Mouse (Mus musculus) kidney, postnatal 0 days (tissue): ENCODE measurements at regions not wholly inside any gene's neighbourhood (a gene's known extent, or its start where the extent isn't known, plus 50 kb on each side); places are given as distances from the start of the nearest gene placed in this dataset.

Source experiments
- ATAC-seq: fragments of 200-750 bp; cut with Nextera tagmentation; replicated peaks from 2 replicates; pipeline ENCODE4 v1.8.0; 2017; ENCODE audit warnings: low read depth, moderate number of reproducible peaks, moderate TSS enrichment, moderate library complexity; ENCODE audit not compliant: low FRiP score
- DNase-seq: peaks from one replicate; pipeline ENCODE4 v3.0.0-alpha.2; 2016; ENCODE audit warnings: low spot score
- H3K27ac ChIP-seq: fragments of 300-500 bp; sonication (generic); 2 replicates; pipeline ENCODE4 v1.5.1; 2014; ENCODE audit warnings: mild to moderate bottlenecking
- H3K27me3 ChIP-seq: fragments of 300-500 bp; sonication (generic); 2 replicates; pipeline ENCODE4 v1.6.1; 2014; ENCODE audit warnings: low read length, mixed read lengths; ENCODE audit not compliant: insufficient read depth
- H3K36me3 ChIP-seq: fragments of 300-500 bp; sonication (generic); 2 replicates; pipeline ENCODE4 v1.6.1; 2014; ENCODE audit warnings: low read length, mixed read lengths; ENCODE audit not compliant: insufficient read depth
- H3K4me1 ChIP-seq: fragments of 300-500 bp; sonication (generic); replicated peaks from 2 replicates; pipeline ENCODE4 v1.6.1; 2014; ENCODE audit warnings: antibody characterized with exemption, low read length, mixed read lengths; ENCODE audit not compliant: insufficient read depth
- H3K4me2 ChIP-seq: fragments of 300-500 bp; sonication (generic); 2 replicates; pipeline ENCODE4 v1.6.1; 2014; ENCODE audit warnings: mild to moderate bottlenecking, low read length, moderate library complexity, mixed read lengths
- H3K4me3 ChIP-seq: fragments of 300-500 bp; sonication (generic); replicated peaks from 2 replicates; pipeline ENCODE4 v1.5.1; 2014; ENCODE audit warnings: low read depth, low read length
- H3K9ac ChIP-seq: fragments of 300-500 bp; sonication (generic); 2 replicates; pipeline ENCODE4 v1.6.1; 2014; ENCODE audit warnings: low read depth, low read length
- H3K9me3 ChIP-seq: fragments of 300-500 bp; sonication (generic); replicated peaks from 2 replicates; pipeline ENCODE4 v1.6.1; 2016; ENCODE audit warnings: low read length, inconsistent platforms, mixed read lengths
- CTCF ChIP-seq: IDR thresholded peaks from 2 replicates; pipeline ENCODE4 v1.5.1; 2016; ENCODE audit warnings: antibody characterized with exemption, low read depth, mild to moderate bottlenecking, moderate library complexity
- WGBS: fragments of 180-500 bp; shearing (Covaris S2); extraction: QIAGEN DNeasy Blood & Tissue Kit; methylation state at CpG from one replicate; pipeline ENCODE4 v1.1.7; 2014; 5-methylcytosine and 5-hydroxymethylcytosine counted together

GRCm38 (mm10) chr11:63754826-63755225 is 167.3 kb downstream of the Hs3st3b1 start:
- Histone ChIP-seq H3K9me3 (no peaks in the 10 kb centered on the region), H3K27me3 (no peaks in the 10 kb centered on the region), H3K9ac (no peak overlapping the region), H3K4me2 (no peak overlapping the region), H3K4me1 (no peaks in the 10 kb centered on the region), H3K4me3 (no peak overlapping the region), H3K27ac (no peak overlapping the region), H3K36me3 (no peaks in the 10 kb centered on the region)
- ATAC-seq = no peak
- DNase-seq = no peak
- no peak for TF ChIP-seq CTCF
- WGBS = 77% methylated on average over 3 of the region's 3 CpGs

- H3K9ac ChIP-seq = no peak overlapping the region
- H3K36me3 ChIP-seq = no peaks in the 10 kb centered on the region
- H3K27me3 ChIP-seq = no peaks in the 10 kb centered on the region
- no peaks in the 10 kb centered on the region for H3K9me3 ChIP-seq
- H3K4me2 ChIP-seq = no peak overlapping the region
- H3K4me1 ChIP-seq = no peaks in the 10 kb centered on the region
- H3K27ac ChIP-seq = no peak overlapping the region
- ATAC-seq (no peak), DNase-seq (peak; percentile 76)
- 58% methylated on average over 3 of the region's 3 CpGs for WGBS
- H3K4me3 ChIP-seq = no peak overlapping the region
- TF ChIP-seq CTCF = no peak
Observed at GRCm38 (mm10) chr11:63758313-63758712, 163.8 kb downstream of the Hs3st3b1 start.

GRCm38 (mm10) chr11:63761561-63761960 is 160.5 kb downstream of the Hs3st3b1 start:
- no peak overlapping the region for H3K9ac ChIP-seq
- H3K27me3 ChIP-seq = no peaks in the 10 kb centered on the region
- H3K9me3 ChIP-seq = no peaks in the 10 kb centered on the region
- ATAC-seq = no peak
- no peak overlapping the region for H3K4me3 ChIP-seq
- H3K36me3 ChIP-seq = no peaks in the 10 kb centered on the region
- no peak overlapping the region for H3K4me2 ChIP-seq
- 56% methylated on average over 6 of the region's 6 CpGs for WGBS
- no peaks in the 10 kb centered on the region for H3K4me1 ChIP-seq
- H3K27ac ChIP-seq = no peak overlapping the region
- TF ChIP-seq CTCF = no peak
- no peak for DNase-seq

- Histone ChIP-seq H3K27me3 (no peaks in the 10 kb centered on the region), H3K9ac (no peak overlapping the region), H3K27ac (no peak overlapping the region), H3K4me1 (no peaks in the 10 kb centered on the region), H3K9me3 (no peaks in the 10 kb centered on the region), H3K4me3 (no peak overlapping the region), H3K4me2 (no peak overlapping the region), H3K36me3 (no peaks in the 10 kb centered on the region)
- no peak for ATAC-seq
- TF ChIP-seq CTCF = no peak
- 75% methylated on average over 10 of the region's 10 CpGs for WGBS
- DNase-seq = no peak
Observed at GRCm38 (mm10) chr11:63767631-63768250, 154.3 kb downstream of the Hs3st3b1 start.

- DNase-seq (no peak), ATAC-seq (no peak)
- H3K27me3 ChIP-seq = no peaks in the 10 kb centered on the region
- H3K4me1 ChIP-seq = no peaks in the 10 kb centered on the region
- H3K9me3 ChIP-seq = no peaks in the 10 kb centered on the region
- H3K27ac ChIP-seq = no peak overlapping the region
- no peak overlapping the region for H3K4me3 ChIP-seq
- H3K9ac ChIP-seq = no peak overlapping the region
- WGBS = 98% methylated on average over 2 of the region's 2 CpGs
- no peaks in the 10 kb centered on the region for H3K36me3 ChIP-seq
- H3K4me2 ChIP-seq = no peak overlapping the region
- TF ChIP-seq CTCF = peak; percentile 40
Observed at GRCm38 (mm10) chr11:63769738-63770137, 152.4 kb downstream of the Hs3st3b1 start.

GRCm38 (mm10) chr11:63775382-63775781 is 146.7 kb downstream of the Hs3st3b1 start:
- no peak overlapping the region for H3K27ac ChIP-seq
- no peaks in the 10 kb centered on the region for H3K4me1 ChIP-seq
- WGBS = 40% methylated on average over 6 of the region's 6 CpGs
- H3K4me3 ChIP-seq = no peak overlapping the region
- no peaks in the 10 kb centered on the region for H3K27me3 ChIP-seq
- DNase-seq (peak; percentile 69), ATAC-seq (no peak; the same call in 1 of the 2 replicates)
- no peak overlapping the region for H3K9ac ChIP-seq
- no peak overlapping the region for H3K4me2 ChIP-seq
- TF ChIP-seq CTCF = no peak
- no peaks in the 10 kb centered on the region for H3K9me3 ChIP-seq
- H3K36me3 ChIP-seq = no peaks in the 10 kb centered on the region

GRCm38 (mm10) chr11:63779371-63779770 is 142.7 kb downstream of the Hs3st3b1 start:
- ATAC-seq = no peak
- Histone ChIP-seq H3K9ac (no peak overlapping the region), H3K36me3 (no peaks in the 10 kb centered on the region), H3K27me3 (no peaks in the 10 kb centered on the region), H3K4me2 (no peak overlapping the region), H3K9me3 (no peaks in the 10 kb centered on the region), H3K27ac (no peak overlapping the region), H3K4me3 (no peak overlapping the region), H3K4me1 (no peaks in the 10 kb centered on the region)
- whole genome bisulfite sequencing = 74% methylated on average over 6 of the region's 6 CpGs
- TF ChIP-seq CTCF = no peak
- no peak for DNase-seq
